Mouse (Mus musculus) retina, embryonic 14.5 days (tissue): ENCODE measurements around the gene Tex264.
"Not testable (repeated sequence)": the region's sequence is repeated elsewhere in the genome, so short reads cannot be mapped to it uniquely, and the experiment has no call there.

Experiments
- DNase-seq: peaks from one replicate; pipeline ENCODE4 v3.0.0-alpha.2; 2015; ENCODE audit warnings: low spot score

Tex264 gene

DNA sequence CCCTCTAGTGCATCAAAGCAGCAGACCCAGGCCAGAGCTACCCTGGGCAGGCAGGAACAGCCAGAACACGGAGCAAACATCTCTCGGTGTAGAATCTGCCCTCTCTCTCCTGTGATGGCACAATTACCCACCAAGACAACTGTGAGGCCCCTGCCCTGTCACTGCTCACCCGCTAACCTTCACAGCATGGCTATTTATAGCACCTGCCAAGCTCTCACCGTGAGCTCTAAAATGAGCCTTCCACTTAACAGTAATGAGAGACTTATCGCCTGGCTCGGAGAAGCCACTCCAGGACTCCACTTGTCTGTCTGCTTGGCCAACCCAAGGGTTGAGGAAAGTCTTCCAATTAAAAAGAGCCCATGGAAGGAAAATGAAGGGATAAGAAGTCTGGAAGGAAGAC is 22.5 kb downstream of the Tex264 start:
- no peak for DNase-seq

DNA sequence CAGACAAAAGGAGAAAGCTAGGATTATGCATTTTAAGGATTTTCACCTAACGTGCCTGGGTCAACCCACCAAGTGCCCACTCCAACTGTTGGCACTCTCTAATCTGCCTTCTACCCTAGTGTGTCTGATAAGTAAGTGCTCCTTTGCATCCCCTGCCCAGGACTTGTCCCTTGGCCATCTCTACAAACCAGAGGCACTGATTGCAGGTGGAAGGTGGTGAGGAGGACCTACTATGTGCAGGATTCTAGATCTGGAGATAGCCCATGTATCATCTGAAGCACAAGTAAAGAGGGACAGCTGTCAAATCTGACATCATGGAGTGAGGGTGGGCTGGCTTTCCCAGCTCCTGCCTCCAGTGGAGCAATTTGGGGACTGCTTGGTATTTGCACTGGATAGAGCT is 25.8 kb downstream of the Tex264 start:
- DNase-seq, result no peak

GRCm38 (mm10) chr9:106659441-106659840 is 26.3 kb downstream of the Tex264 start:
- no peak for DNase-seq

DNA sequence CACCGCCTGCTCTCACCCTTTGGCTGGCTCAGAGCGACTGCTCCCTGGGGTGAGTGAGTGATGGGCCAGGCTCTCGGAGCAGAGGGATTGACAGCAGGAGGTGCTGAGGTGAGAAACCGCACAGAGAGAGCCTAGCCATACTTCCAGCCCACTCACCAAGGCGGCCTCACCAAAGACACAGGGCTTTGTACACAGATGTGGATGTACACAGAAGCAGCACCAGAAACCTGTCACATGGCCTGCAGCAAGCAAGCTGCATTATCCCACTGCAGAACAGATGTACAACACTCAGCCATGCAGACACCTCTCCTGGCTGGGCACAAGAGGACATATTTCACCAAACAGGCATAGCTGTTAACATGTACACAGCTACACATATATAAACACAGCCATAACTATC is 28.1 kb downstream of the Tex264 start:
- DNase-seq, result no peak

- DNase-seq, result no peak
Observed at GRCm38 (mm10) chr9:106656820-106657219, 28.9 kb downstream of the Tex264 start.

- DNase-seq, result peak; percentile 81
Observed at GRCm38 (mm10) chr9:106655884-106656720, 29.6 kb downstream of the Tex264 start, which contains the start of gene Grm2. Gene Grm2, minus strand, starts transcription at chr9:106656082.

DNA sequence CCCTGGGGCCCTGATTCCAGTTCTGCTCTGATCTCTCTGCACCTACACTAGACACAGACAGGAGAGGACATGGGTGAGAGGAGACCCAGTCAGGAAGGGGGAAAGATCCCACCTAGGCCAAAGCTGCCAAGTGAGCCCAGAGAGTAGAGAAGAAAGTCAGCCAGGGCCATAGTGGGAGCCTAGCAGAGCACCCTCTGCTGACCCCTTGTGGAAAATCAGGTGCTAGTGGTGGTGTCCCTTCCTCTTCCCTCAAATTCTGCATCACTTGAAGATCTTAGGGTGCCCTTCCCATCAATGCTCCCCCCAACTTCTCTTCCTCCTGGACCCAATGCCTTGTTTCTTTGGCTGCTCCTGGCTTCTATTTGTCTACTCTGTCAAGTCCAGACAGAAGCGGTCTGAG is 33.0 kb downstream of the Tex264 start:
- DNase-seq, result peak; percentile 27

GRCm38 (mm10) chr9:106647226-106647625 is 38.5 kb downstream of the Tex264 start:
- DNase-seq, result no peak

DNA sequence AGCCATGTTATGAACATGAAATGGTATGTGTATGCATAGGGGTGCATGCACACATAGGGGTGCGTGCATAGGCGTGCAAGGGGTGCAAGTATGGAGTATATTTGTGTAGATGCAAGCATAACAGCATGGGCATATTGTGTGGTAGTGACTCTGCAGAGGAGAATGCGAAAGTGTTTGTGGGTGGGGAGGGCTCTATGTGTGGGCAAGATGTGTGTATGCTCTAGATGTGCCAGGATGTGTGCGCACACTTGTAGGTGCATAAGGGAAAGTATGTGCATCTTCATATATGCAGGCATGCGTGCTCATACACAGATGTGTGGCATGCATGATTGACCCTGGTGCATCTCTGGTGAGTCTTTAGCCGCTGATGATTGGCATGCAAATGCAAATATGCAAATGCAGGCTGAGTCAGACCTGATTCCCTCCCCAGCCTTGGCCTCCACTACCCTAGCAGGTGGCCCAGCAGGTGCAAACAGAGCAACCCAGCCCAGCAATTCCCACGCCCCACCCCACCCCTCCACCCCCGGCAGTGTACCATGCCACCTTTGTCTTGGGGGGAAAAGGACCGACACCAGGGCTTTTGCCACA is 39.9 kb downstream of the Tex264 start:
- no peak for DNase-seq

- DNase-seq, result no peak
Observed at GRCm38 (mm10) chr9:106643787-106644186, 41.9 kb downstream of the Tex264 start.

DNA sequence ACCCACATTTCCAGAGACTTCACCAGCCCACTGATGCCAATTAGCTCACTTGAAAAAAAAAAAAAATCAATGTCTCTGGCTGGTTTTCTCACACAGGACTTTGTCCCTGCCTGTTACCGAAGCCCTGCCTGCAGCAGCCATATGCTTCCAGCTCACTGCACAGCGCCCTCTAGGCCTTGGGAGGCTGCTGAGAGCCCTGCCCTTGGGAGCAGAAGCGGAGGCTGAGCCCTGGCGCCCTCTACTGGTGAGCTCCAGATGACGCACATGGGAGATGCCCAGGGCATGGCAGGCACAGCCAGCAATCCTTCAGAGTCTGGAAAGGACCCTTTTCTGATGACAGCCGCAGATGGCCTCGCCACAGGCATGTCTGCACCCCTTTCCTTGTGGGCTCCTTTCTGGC is 42.6 kb downstream of the Tex264 start:
- DNase-seq, result peak; percentile 93

GRCm38 (mm10) chr9:106641346-106641745 is 44.4 kb downstream of the Tex264 start:
- DNase-seq, result no peak

- DNase-seq, result no peak
Observed at GRCm38 (mm10) chr9:106638154-106638553, 47.6 kb downstream of the Tex264 start.

DNA sequence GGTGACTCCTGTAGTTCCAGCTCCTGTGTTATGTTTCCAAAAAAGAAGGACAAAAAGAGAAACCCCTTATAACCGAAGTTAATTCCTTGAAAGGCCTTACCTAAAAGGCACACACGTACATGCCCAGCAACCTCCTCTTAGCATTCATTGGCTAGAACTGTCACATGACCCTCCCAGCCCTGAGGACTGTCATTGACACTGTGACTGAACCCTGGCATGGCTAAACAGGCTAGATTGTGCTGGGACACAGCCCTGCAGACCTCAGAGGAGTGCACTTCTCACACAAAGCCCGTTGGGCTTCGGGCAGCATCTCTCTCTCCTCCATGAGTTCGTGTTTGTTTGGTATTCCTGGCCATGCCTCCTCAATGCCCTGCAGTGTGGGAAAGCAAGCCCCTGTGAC is 53.5 kb downstream of the Tex264 start:
- no peak for DNase-seq

- DNase-seq, result not testable (repeated sequence)
Observed at GRCm38 (mm10) chr9:106627796-106628195, 57.9 kb downstream of the Tex264 start.

GRCm38 (mm10) chr9:106626282-106626681 is 59.4 kb downstream of the Tex264 start, which contains the start of gene Iqcf6:
Gene Iqcf6, plus strand, starts transcription at chr9:106626582.
- DNase-seq, result no peak

DNA sequence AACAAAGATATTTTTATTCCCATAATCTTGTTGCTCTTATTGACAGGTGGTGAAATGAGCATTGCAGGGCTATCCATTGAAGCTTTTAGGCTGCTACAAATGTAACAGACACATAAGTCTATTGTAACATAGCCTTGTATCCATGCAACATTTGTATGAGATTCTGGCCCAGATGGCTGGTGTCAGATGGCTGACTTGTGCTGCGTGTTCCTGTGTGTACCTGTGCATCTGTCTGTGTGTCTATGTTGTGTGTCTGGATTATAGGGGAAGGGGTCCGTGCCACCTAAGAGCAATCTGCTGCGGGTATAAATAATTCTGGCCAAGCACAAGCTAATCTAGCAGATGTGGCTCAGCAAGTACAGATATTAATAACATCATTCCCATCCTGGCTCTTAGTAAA is 68.2 kb downstream of the Tex264 start:
- no peak for DNase-seq

DNA sequence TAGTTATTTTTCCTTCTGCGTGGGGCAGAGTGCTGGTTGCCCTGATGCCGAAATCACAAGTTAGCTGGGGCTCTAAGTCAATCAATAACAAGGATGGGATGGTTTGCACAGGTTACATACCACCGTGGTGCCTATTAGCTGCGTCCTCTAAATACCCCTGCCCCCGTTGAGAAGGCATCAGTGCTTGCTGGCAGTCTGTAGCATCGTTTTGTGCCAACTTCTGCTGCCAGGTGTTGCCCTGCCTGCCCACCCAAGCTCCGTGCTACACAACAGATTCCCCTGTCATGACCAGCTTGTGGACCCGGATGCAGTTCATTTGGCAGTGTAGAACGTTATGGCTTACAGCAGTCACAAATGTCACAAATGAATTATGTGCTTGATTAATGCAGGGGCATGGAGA is 69.4 kb downstream of the Tex264 start:
- no peak for DNase-seq

- no peak for DNase-seq
Observed at GRCm38 (mm10) chr9:106614616-106615015, 71.1 kb downstream of the Tex264 start.

DNA sequence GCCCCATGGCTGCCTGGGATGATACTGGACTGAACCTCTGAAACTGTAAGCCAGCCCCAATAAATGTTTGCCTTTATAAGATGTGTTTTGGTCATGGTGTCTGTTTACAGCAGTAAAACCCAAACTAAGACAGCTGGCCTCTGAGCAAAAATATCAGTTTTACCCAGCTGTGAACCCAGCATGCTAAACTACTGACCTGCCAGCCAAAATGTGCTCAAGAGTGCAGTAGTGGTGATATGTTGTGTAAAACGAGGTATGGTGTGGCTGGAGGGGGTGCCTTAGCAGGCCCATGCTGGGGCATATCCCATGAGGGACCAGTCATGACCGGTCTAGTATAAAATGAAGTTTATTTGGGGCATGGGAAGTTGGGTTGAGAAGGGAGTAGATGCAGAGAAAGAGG is 71.8 kb downstream of the Tex264 start:
- DNase-seq, result no peak

DNA sequence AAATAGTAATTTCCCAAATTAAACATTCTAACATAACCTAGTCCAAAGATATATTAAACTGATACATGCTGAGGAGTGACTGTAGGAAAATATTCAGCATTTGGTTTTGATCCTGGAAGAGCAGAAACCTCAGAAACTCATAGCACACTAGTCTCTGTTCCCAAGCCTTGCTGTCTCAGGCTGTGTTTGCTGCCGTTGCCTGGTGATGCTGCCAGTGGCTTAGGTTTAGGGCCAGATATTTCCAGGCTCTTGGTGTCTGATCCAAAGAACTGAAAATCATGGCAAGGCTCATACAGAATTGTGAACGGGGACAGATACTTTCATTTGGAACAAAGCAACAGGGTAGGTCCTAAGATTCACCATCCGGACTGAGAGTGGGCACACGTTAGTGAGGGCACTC is 75.0 kb downstream of the Tex264 start:
- no peak for DNase-seq
